Mouse (Mus musculus): ENCODE measurements at regions not wholly inside any gene's neighbourhood (a gene's known extent, or its start where the extent isn't known, plus 50 kb on each side); places are given as distances from the start of the nearest gene placed in this dataset.

DNA sequence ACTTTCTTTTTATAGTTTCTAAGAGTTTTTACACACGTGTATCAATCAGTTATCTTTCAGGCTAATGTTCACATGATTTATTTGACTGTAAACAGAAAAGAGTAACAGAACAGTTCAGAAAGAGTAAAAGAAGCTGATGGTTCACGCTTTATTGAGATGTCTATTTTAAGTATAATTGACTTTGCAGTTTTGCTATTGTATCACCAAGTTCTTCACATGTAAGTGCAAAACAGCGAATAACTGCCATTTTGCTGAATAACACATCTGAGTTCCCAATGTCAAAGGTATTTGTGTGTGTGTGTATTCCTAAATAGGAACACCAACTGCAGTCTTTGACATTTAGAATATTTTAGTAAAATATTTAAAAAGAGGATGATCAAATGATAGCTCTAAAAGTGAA lies 238.7 kb downstream of the Mef2c start:
- no peak for TF ChIP-seq POLR2A (IDR thresholded peaks at IDR 0.05; ENCODE audit: insufficient read depth, low read length)
- no peak for TF ChIP-seq EP300 (IDR thresholded peaks at IDR 0.05; ENCODE audit: insufficient read depth, low read depth, low read length)
- TF ChIP-seq CTCF (IDR thresholded peaks at IDR 0.05; ENCODE audit: low read depth, low read length) = no peak

Data from ES-Bruce4 (cell line).